Mouse (Mus musculus) heart, postnatal 0 days (tissue): ENCODE measurements around the gene Ppbp.

Experiments used
- CTCF ChIP-seq: IDR thresholded peaks from 2 replicates; pipeline ENCODE4 v1.5.1; 2016; ENCODE audit warnings: antibody characterized with exemption, control low read depth, low read depth
- EP300 ChIP-seq: IDR thresholded peaks from 2 replicates; pipeline ENCODE4 v1.6.1; 2016; ENCODE audit warnings: antibody characterized with exemption, low read depth

GRCm38 (mm10) chr5:90785659-90786588, 17.6 kb downstream of the Ppbp start, which contains the start of gene Cxcl3:
- peak; percentile 27; the same call in 1 of the 2 replicates for TF ChIP-seq CTCF
- TF ChIP-seq EP300, result no peak
